Mouse (Mus musculus) midbrain, embryonic 11.5 days (tissue): ENCODE data around the gene Gcc1. TPM values are rescaled to one million over a fixed set of nuclear protein-coding genes. Genes with fewer than 3 reads are reported as not detected.
A peak's percentile ranks its signal among the peaks of the same experiment; 100 is the strongest.

Experiments used
- ATAC-seq: fragments of 200-750 bp; cut with Nextera tagmentation; 2 replicates; pipeline ENCODE4 v1.8.0; 2017; ENCODE audit warnings: moderate TSS enrichment, moderate library complexity; ENCODE audit not compliant: low FRiP score
- DNase-seq: peaks from one replicate; pipeline ENCODE4 v3.0.0; 2015; ENCODE audit warnings: low spot score; ENCODE audit errors: missing footprints
- H3K27ac ChIP-seq: fragments of 300-500 bp; sonication (generic); 2 replicates; pipeline ENCODE4 v1.5.1; 2014; ENCODE audit warnings: low read depth, low read length
- H3K27me3 ChIP-seq: fragments of 300-500 bp; sonication (generic); 2 replicates; pipeline ENCODE4 v1.6.1; 2014; ENCODE audit warnings: mild to moderate bottlenecking, low read length, moderate library complexity, mixed read lengths; ENCODE audit not compliant: control insufficient read depth, insufficient read depth
- H3K36me3 ChIP-seq: fragments of 300-500 bp; sonication (generic); 2 replicates; pipeline ENCODE4 v1.6.1; 2014; ENCODE audit warnings: mild to moderate bottlenecking, low read length, moderate library complexity, mixed read lengths; ENCODE audit not compliant: control insufficient read depth, insufficient read depth
- H3K4me1 ChIP-seq: fragments of 300-500 bp; sonication (generic); 2 replicates; pipeline ENCODE4 v1.6.1; 2014; ENCODE audit warnings: low read length; ENCODE audit not compliant: control insufficient read depth, insufficient read depth
- H3K4me2 ChIP-seq: fragments of 300-500 bp; sonication (generic); 2 replicates; pipeline ENCODE4 v1.6.1; 2014; ENCODE audit warnings: mild to moderate bottlenecking, moderate library complexity
- H3K4me3 ChIP-seq: fragments of 300-500 bp; sonication (generic); 2 replicates; pipeline ENCODE4 v1.5.1; 2014; ENCODE audit warnings: low read depth, low read length
- H3K9ac ChIP-seq: fragments of 300-500 bp; sonication (generic); 2 replicates; pipeline ENCODE4 v1.6.1; 2014; ENCODE audit warnings: low read length
- H3K9me3 ChIP-seq: fragments of 300-500 bp; sonication (generic); 2 replicates; pipeline ENCODE4 v1.6.1; 2016; ENCODE audit warnings: low read length; ENCODE audit not compliant: control insufficient read depth
- WGBS: fragments of 180-500 bp; shearing (Covaris S2); extraction: QIAGEN DNeasy Blood & Tissue Kit; methylation state at CpG from one replicate; pipeline ENCODE4 v1.1.7; 2014; 5-methylcytosine and 5-hydroxymethylcytosine counted together
- polyA plus RNA-seq: library from polyadenylated mRNA; unstranded; fragments of >200 nt; fragmentation: Nextera tagmentation; extraction: Ambion mirVana; gene quantifications from 2 replicates; pipeline ENCODE4 v1.2.1, GENCODE M21; 2014

The Gcc1 gene
- polyA plus RNA-seq, 1 experiment from 2014 or later, result 8.9 TPM

GRCm38 (mm10) chr6:28416981-28417380 is 11.2 kb downstream of the Gcc1 start:
- Histone ChIP-seq H3K9ac (no peak overlapping the region), H3K4me2 (no peak overlapping the region), H3K27ac (no peak overlapping the region), H3K36me3 (peaks cover 3% of the 10 kb centered on the region; the same call in 1 of the 2 replicates), H3K9me3 (no peaks in the 10 kb centered on the region), H3K4me1 (peaks cover 16% of the 10 kb centered on the region), H3K27me3 (no peaks in the 10 kb centered on the region), H3K4me3 (no peak overlapping the region)
- no peak for DNase-seq
- WGBS, result 78% methylated on average over 4 of the region's 4 CpGs
- no peak for ATAC-seq

GRCm38 (mm10) chr6:28411236-28411635 is 17.0 kb downstream of the Gcc1 start:
- Histone ChIP-seq H3K4me3 (no peak overlapping the region), H3K36me3 (peaks cover 3% of the 10 kb centered on the region; the same call in 1 of the 2 replicates), H3K4me2 (no peak overlapping the region), H3K9ac (no peak overlapping the region), H3K27ac (no peak overlapping the region), H3K4me1 (no peaks in the 10 kb centered on the region), H3K9me3 (no peaks in the 10 kb centered on the region), H3K27me3 (no peaks in the 10 kb centered on the region)
- WGBS, result 79% methylated on average over 2 of the region's 2 CpGs
- ATAC-seq, result no peak
- DNase-seq, result peak; percentile 76

- Histone ChIP-seq H3K36me3 (no peaks in the 10 kb centered on the region), H3K27me3 (no peaks in the 10 kb centered on the region), H3K4me1 (no peaks in the 10 kb centered on the region), H3K9me3 (no peaks in the 10 kb centered on the region), H3K9ac (no peak overlapping the region), H3K4me2 (no peak overlapping the region), H3K27ac (no peak overlapping the region), H3K4me3 (no peak overlapping the region)
- ATAC-seq (no peak), DNase-seq (peak; percentile 19)
- WGBS, result 89% methylated on average over 9 of the region's 9 CpGs
Observed at GRCm38 (mm10) chr6:28410053-28410452, 18.1 kb downstream of the Gcc1 start.

- H3K27ac ChIP-seq, result no peak overlapping the region
- H3K9ac ChIP-seq, result no peak overlapping the region
- 93% methylated on average over 4 of the region's 4 CpGs for WGBS
- no peak overlapping the region for H3K4me2 ChIP-seq
- H3K4me3 ChIP-seq, result no peak overlapping the region
- peaks cover 4% of the 10 kb centered on the region for H3K9me3 ChIP-seq
- peaks cover 2% of the 10 kb centered on the region; the same call in 1 of the 2 replicates for H3K4me1 ChIP-seq
- 0 out of 2 replicates have a peak, but pooled peaks cover 2% of the 10 kb centered on the region for H3K27me3 ChIP-seq
- DNase-seq (no peak), ATAC-seq (no peak)
- H3K36me3 ChIP-seq, result no peaks in the 10 kb centered on the region
Observed at GRCm38 (mm10) chr6:28399791-28400190, 28.4 kb downstream of the Gcc1 start.

GRCm38 (mm10) chr6:28398726-28399125 is 29.5 kb downstream of the Gcc1 start:
- ATAC-seq (no peak), DNase-seq (no peak)
- H3K9me3 ChIP-seq, result peaks cover 4% of the 10 kb centered on the region
- H3K4me3 ChIP-seq, result no peak overlapping the region
- no peak overlapping the region for H3K27ac ChIP-seq
- no peak overlapping the region for H3K9ac ChIP-seq
- 0 out of 2 replicates have a peak, but pooled peaks cover 2% of the 10 kb centered on the region for H3K27me3 ChIP-seq
- no peaks in the 10 kb centered on the region for H3K36me3 ChIP-seq
- no peak overlapping the region for H3K4me2 ChIP-seq
- 89% methylated on average over 3 of the region's 3 CpGs for WGBS
- H3K4me1 ChIP-seq, result peaks cover 2% of the 10 kb centered on the region; the same call in 1 of the 2 replicates

GRCm38 (mm10) chr6:28397681-28398203 is 30.4 kb downstream of the Gcc1 start, which contains the start of gene Zfp800:
Gene Zfp800 (minus strand): TSS chr6:28398005.
- WGBS, result under 1% methylated on average over 33 of the region's 33 CpGs
- ATAC-seq (peak; percentile 69), DNase-seq (peak; percentile 97)
- peak within 1 kb of the TSS; percentile 80 for H3K9ac ChIP-seq
- H3K4me1 ChIP-seq, result peaks cover 2% of the 10 kb centered on the region; the same call in 1 of the 2 replicates
- H3K27ac ChIP-seq, result peak within 1 kb of the TSS; percentile 87
- 0 out of 2 replicates have a peak, but pooled peaks cover 2% of the 10 kb centered on the region for H3K27me3 ChIP-seq
- peak within 1 kb of the TSS; percentile 69 for H3K4me2 ChIP-seq
- H3K9me3 ChIP-seq, result peaks cover 4% of the 10 kb centered on the region
- H3K36me3 ChIP-seq, result no peaks in the 10 kb centered on the region
- peak within 1 kb of the TSS; percentile 50 for H3K4me3 ChIP-seq

- Histone ChIP-seq H3K27ac (peak overlapping the region; percentile 87), H3K4me2 (peak overlapping the region; percentile 69), H3K9me3 (peaks cover 4% of the 10 kb centered on the region), H3K4me3 (peak overlapping the region; percentile 50), H3K27me3 (0 out of 2 replicates have a peak, but pooled peaks cover 2% of the 10 kb centered on the region), H3K36me3 (no peaks in the 10 kb centered on the region), H3K4me1 (peaks cover 2% of the 10 kb centered on the region; the same call in 1 of the 2 replicates), H3K9ac (peak overlapping the region; percentile 80)
- ATAC-seq (peak; percentile 52), DNase-seq (peak; percentile 97)
- WGBS, result 0% methylated on average over 19 of the region's 19 CpGs
Observed at GRCm38 (mm10) chr6:28396853-28397457, 31.2 kb downstream of the Gcc1 start.

- ATAC-seq (peak; percentile 47), DNase-seq (peak; percentile 94)
- Histone ChIP-seq H3K36me3 (no peaks in the 10 kb centered on the region), H3K4me1 (peaks cover 2% of the 10 kb centered on the region; the same call in 1 of the 2 replicates), H3K4me2 (peak overlapping the region; percentile 69), H3K9me3 (peaks cover 4% of the 10 kb centered on the region), H3K9ac (peak overlapping the region; percentile 80), H3K4me3 (peak overlapping the region; percentile 50), H3K27me3 (0 out of 2 replicates have a peak, but pooled peaks cover 2% of the 10 kb centered on the region), H3K27ac (peak overlapping the region; percentile 87)
- WGBS, result 11% methylated on average over 15 of the region's 15 CpGs
Observed at GRCm38 (mm10) chr6:28396051-28396852, 31.9 kb downstream of the Gcc1 start.
